Mouse (Mus musculus): Measurements from ENCODE around the gene Cenpe. TPM values are rescaled to one million over a fixed set of nuclear protein-coding genes. Genes with fewer than 3 reads are reported as not detected.

Gene Cenpe
- total RNA-seq, 4 experiments from 2014 or later: 0.80 to 2.0 (median 1.2) TPM

- peak; percentile 55 to 83 for DNase-seq (ENCODE audit: low spot score in 2 of 2)
Measured at GRCm38 (mm10) chr3:135280669-135281415, 68.5 kb downstream of the Cenpe start, which contains the start of gene Bdh2. TSS of gene Bdh2 (plus strand) at chr3:135281221.

GRCm38 (mm10) chr3:135281701-135282100, 69.4 kb downstream of the Cenpe start:
- DNase-seq (ENCODE audit: low spot score in 2 of 2): no peak

GRCm38 (mm10) chr3:135285256-135285655, 72.9 kb downstream of the Cenpe start:
- no peak for DNase-seq (ENCODE audit: low spot score in 2 of 2)

- no peak for DNase-seq (ENCODE audit: low spot score in 2 of 2)
Measured at GRCm38 (mm10) chr3:135285807-135286206, 73.5 kb downstream of the Cenpe start.

GRCm38 (mm10) chr3:135288138-135288750, 75.9 kb downstream of the Cenpe start:
- no peak for DNase-seq (ENCODE audit: low spot score in 2 of 2)

- DNase-seq (ENCODE audit: low spot score in 2 of 2): no peak
Measured at GRCm38 (mm10) chr3:135289148-135289547, 76.8 kb downstream of the Cenpe start.

GRCm38 (mm10) chr3:135290249-135290894, 78.0 kb downstream of the Cenpe start:
- peak; percentile 15 to 43 for DNase-seq (ENCODE audit: low spot score in 2 of 2)

- peak; percentile 34 to 37 for DNase-seq (ENCODE audit: low spot score in 2 of 2)
Measured at GRCm38 (mm10) chr3:135293703-135294102, 81.4 kb downstream of the Cenpe start.

GRCm38 (mm10) chr3:135295559-135295958, 83.2 kb downstream of the Cenpe start:
- DNase-seq (ENCODE audit: low spot score in 2 of 2): no peak

GRCm38 (mm10) chr3:135298560-135298959, 86.2 kb downstream of the Cenpe start:
- DNase-seq (ENCODE audit: low spot score in 2 of 2): peak in 1 of 2 experiments; percentile 14

GRCm38 (mm10) chr3:135300081-135300480, 87.7 kb downstream of the Cenpe start:
- DNase-seq (ENCODE audit: low spot score in 2 of 2): no peak

- DNase-seq (ENCODE audit: low spot score in 2 of 2): no peak
Measured at GRCm38 (mm10) chr3:135304060-135304459, 91.7 kb downstream of the Cenpe start.

- no peak for DNase-seq (ENCODE audit: low spot score in 2 of 2)
Measured at GRCm38 (mm10) chr3:135304566-135304965, 92.2 kb downstream of the Cenpe start.

- DNase-seq (ENCODE audit: low spot score in 2 of 2): no peak
Measured at GRCm38 (mm10) chr3:135307411-135308259, 95.3 kb downstream of the Cenpe start, which contains the start of gene Slc9b2. TSS of gene Slc9b2 (plus strand) at chr3:135307700.

GRCm38 (mm10) chr3:135312916-135313491, 100.7 kb downstream of the Cenpe start:
- no peak for DNase-seq (ENCODE audit: low spot score in 2 of 2)

- no peak for DNase-seq (ENCODE audit: low spot score in 2 of 2)
Measured at GRCm38 (mm10) chr3:135313727-135314126, 101.4 kb downstream of the Cenpe start.

GRCm38 (mm10) chr3:135314811-135315210, 102.5 kb downstream of the Cenpe start:
- DNase-seq (ENCODE audit: low spot score in 2 of 2): no peak

- no peak for DNase-seq (ENCODE audit: low spot score in 2 of 2)
Measured at GRCm38 (mm10) chr3:135315720-135316425, 103.5 kb downstream of the Cenpe start.

- no peak for DNase-seq (ENCODE audit: low spot score in 2 of 2)
Measured at GRCm38 (mm10) chr3:135318331-135318730, 106.0 kb downstream of the Cenpe start.

Data from layer of hippocampus, adult 8-10 months (tissue).